Mouse (Mus musculus) monocyte, adult 59 days (primary cell): ENCODE data around the gene Syngap1. TPM values are rescaled to one million over a fixed set of nuclear protein-coding genes. Genes with fewer than 3 reads are reported as not detected.

Experiments
- total RNA-seq, 2 experiments: library from RNA; stranded (reverse); gene quantifications; one replicate each; pipeline ENCODE4 v1.2.4; 2023

Syngap1 gene
- 1 to 10 TPM; 1.8 to 4.4 TPM for total RNA-seq

GRCm38 (mm10) chr17:26941031-26941789 lies at the start of gene Syngap1:
Gene Syngap1, plus strand, starts transcription at chr17:26941253.

DNA sequence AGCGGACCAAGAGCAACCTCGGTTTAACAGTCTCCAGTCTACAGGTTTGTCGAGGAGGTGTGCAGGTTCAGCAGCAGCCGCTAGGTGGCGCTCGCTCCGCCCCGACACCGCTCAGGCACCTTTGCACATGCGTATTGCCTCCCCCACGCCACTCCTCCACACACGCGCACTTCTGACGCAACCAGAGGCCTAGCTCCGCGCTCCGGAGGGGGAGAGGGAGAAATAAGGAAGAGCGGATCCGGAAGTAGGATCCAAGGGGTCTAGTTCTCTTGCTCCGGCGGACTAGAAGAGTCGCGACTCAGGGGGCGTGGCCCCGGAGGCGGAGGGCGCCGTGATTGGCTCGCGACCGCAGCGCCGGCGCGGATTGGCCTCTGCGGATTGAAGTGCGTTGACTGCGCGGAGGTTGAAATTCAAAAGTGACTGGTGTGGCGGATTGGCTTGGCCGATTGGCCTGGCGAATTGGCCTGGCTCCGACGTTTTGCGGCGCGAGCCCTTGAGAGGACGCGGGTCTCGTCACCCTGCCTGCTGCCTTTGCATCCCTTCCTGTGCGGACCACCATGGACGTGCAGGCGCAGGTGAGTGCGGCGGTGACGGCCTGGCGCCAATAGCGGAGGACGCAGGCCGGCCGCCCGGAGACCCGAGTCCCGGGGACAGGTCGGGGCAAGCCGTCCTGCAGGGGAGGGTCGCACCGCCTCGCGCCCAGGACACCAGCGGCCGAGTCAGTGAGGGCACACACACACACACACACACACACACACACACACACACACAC lies 24.2 kb upstream of the Syngap1 start, which contains the start of gene Kifc5b:
TSS of gene Kifc5b (plus strand) at position 381 of the 772 bp plus-strand sequence.

DNA sequence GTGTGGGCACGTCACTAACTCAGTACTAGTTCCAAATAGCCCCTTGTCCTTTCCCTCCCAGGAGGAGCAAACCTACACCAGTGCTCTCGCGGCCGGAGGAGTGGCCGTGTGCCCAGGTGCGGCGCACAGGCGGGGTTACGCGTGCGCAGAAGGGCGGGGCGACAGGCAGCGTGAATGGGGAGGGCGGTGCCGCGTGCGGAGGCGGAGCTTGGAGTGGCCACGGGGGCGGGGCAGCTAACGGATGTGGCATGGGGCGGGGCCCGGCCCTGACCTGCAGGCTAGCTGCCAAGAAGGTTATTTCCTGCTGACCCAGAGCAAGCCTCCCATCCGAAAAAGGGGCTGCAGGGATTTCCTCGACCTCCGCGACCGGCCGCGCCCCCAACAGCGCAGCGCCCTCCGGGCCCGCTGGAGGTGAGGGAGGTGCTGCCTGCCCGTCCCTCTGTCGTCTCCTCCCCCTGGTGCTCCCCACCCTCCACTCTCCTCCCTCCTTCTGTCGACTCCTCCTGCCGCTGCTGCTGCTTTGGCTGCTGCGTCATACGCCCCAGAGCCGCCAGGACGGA lies 8.1 kb upstream of the Syngap1 start, which contains the start of gene Phf1:
TSS of gene Phf1 (plus strand) at position 214 of the 560 bp plus-strand sequence.

DNA sequence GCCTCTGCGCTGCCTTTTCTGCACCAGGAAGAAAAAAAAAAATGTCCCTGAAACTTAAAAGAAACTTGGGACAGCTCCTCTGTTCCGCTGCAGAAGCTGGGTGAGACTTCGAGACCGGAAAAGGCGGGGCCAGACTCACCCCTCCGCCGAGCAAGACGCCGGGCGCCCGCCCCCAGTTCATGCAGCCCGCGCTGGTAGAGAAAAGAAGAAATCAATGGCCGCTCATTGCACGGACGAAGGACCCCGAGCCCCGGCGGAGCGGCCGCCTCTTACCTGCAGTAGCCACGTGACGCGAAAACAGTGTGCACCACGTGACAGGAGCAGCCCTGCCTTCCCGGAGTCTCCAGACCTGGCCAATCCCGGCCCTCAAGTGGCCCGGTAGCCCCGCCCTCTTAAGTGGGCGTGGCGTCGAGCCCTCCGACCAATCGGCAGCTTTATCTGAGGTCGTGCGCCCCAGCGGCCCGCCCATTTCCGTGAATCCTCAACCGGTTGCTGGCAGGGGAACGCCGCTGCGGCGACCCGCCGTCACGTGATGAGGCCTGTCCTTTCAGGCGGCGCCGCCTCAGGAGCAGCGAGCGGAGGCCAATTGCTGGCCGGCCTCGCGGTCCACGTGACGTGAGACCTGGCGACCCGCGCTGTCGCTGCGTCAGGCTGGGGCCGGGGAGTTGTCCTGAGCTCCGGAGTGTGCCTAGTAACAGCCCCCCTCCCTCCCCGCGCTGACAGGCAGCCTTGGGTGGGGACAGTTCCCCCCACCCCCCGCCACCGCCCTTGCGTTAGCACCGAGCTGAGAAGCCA lies 1.7 kb upstream of the Syngap1 start, which contains the start of gene Cuta:
TSS of gene Cuta (minus strand) at position 392 of the 795 bp plus-strand sequence.

DNA sequence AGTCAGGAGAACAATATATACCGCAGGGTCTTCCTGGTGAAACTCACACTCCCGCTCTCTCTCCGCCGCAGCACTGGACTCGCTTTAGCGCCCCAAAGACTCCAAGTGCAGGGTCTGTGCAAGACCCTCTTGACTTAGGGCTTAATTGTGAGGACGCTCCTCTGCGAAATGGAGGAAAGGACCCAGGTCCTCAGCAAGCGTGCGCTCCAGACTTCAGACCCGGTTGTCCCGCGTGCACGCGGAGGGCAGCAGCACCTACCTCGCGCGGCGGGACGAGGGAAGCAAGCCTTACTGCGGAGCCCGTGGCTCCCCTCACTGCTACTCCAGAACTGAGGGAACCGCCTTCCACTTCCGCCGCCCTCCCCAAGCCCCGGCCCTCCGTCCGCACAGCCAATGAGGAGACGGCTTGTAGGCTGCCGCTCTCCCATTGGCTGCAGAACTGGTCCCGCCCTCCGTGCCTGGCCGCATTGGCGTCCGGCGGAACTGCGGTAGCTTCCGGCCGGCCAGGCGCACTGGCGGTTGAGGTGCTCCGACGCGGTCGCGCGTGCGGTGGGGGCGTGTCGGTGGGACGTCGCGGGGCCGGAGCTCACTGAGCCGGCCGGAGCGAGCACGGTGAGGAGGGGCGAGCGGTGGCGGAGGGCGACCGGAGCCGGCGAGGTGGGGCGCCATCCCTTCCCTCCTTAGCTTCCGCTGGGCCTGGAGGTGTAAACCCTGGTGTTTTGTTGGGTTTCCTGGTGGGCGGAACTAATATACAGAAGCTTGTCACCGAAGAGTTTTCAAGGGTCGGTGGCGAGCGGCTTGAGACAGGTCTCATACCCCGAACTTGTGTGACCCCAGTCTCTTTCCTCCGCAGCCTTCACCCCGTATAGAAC lies 31.9 kb downstream of the Syngap1 start, which contains the start of gene Zbtb9:
TSS of gene Zbtb9 (plus strand) at position 465 of the 872 bp plus-strand sequence.

Other genes starting within 250 kb of the Syngap1 start
- 10 to 100 TPM; 62.3 to 71.7 TPM for gene Crebrf, start 225.6 kb upstream of the Syngap1 start, total RNA-seq
- gene Bnip1, start 160.2 kb upstream of the Syngap1 start, total RNA-seq, result 10 to 100 TPM; 14.9 to 16.1 TPM
- under 1 TPM in 1 of 2 experiments, not detected in 1; 0.33 TPM for gene Nkx2-5, start 96.2 kb upstream of the Syngap1 start, total RNA-seq
- 1 to 10 TPM; 1.3 to 2.1 TPM for gene Kifc5b, start 24.2 kb upstream of the Syngap1 start, total RNA-seq
- 10 to 100 TPM; 33.5 to 36.3 TPM for gene Phf1, start 8.2 kb upstream of the Syngap1 start, total RNA-seq
- gene Cuta, start 1.7 kb upstream of the Syngap1 start, total RNA-seq, result 10 to 100 TPM; 84.9 to 92.8 TPM
- 10 to 100 TPM; 10.5 to 11.1 TPM for gene Zbtb9, start 31.9 kb downstream of the Syngap1 start, total RNA-seq
- gene Bak1, start 87.8 kb downstream of the Syngap1 start, total RNA-seq, result 100 to 1,000 TPM; 100 to 107 TPM
- 10 to 100 TPM; 10.4 to 10.6 TPM for gene Itpr3, start 116.1 kb downstream of the Syngap1 start, total RNA-seq
- 10 to 100 TPM; 51.8 to 64.8 TPM for gene Uqcc2, start 192.7 kb downstream of the Syngap1 start, total RNA-seq
- 10 to 100 TPM in 1 of 2 experiments, 1 to 10 TPM in 1; 9.6 to 12.1 TPM for gene Ip6k3, start 226.5 kb downstream of the Syngap1 start, total RNA-seq